Mouse (Mus musculus): ENCODE measurements around the gene Zfp423.

Gene Zfp423

DNA sequence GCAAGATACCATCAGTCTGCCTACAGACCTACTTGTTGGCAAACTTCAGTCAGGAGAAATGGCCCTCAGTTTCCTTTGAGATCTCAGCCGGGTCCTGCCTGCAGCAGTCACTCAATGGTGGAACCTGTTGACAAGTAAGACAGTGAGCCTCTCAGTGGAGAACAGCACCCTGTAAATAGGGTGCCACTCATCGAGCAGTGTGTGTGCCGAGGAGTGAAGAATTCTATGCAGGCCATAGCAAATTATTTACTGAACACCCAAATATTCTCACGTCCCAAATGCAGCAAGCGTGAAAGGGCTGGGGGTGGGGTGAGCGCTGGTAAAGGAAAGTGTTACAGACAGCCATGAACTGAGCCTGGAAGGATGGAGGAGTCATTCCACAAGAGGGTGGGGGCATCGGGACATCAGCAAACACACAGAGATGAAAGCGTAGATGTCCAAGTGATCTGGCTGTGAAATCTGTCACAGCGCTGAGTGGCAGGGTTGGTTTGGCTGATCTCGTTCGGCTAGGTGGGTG lies 323.1 kb downstream of the Zfp423 start:
- DNase-seq (ENCODE audit: inconsistent age in 2 of 2, low spot score in 1 of 2): no peak

DNA sequence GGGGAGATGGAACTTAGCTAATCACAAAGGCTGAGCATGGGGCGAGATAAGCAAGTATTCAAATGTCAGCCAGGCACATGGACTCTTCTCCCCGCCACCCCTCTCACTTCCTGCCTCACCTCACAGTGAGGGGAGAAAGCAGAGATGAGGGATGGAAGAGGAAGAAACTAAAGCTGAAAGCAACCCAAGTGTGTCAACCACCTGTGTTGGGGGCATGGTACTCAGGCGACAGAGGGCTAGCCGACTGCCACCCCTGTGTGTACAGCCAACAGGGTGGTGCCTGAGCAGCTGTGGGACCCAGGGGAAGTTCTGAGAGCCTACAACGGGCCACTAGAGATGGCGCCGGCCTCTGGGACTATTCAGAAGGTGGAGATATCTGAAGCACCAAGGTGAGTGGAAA lies 327.6 kb downstream of the Zfp423 start:
- no peak for DNase-seq (ENCODE audit: inconsistent age in 2 of 2, low spot score in 1 of 2)

- no peak for DNase-seq (ENCODE audit: inconsistent age in 2 of 2, low spot score in 1 of 2)
Measured at GRCm38 (mm10) chr8:87629656-87630055, 329.7 kb downstream of the Zfp423 start.

GRCm38 (mm10) chr8:87621181-87621580 lies 338.2 kb downstream of the Zfp423 start:
- no peak for DNase-seq (ENCODE audit: inconsistent age in 2 of 2, low spot score in 1 of 2)

- DNase-seq (ENCODE audit: inconsistent age in 2 of 2, low spot score in 1 of 2): no peak
Measured at GRCm38 (mm10) chr8:87620225-87620624, 339.2 kb downstream of the Zfp423 start.

DNA sequence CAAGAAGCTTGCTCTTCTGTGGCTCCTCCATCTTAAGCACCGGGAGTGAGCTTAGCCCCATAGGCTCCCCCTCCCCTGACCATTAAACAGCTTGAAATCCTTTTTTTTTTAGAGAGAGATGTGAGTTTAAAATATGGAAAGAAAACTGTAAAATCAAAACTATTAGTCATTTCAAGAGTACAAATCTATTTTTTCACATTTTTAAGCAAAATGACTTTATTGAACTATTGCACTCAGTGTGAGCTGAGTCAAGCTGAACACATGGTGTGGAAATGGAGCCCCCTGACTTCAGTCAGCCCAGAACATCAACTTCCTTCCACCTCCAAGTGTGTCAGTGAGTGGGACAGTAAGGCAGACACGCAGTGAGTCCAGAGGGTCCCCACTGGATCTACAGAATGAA lies 339.9 kb downstream of the Zfp423 start:
- DNase-seq (ENCODE audit: inconsistent age in 2 of 2, low spot score in 1 of 2): no peak

GRCm38 (mm10) chr8:87619118-87619517 lies 340.3 kb downstream of the Zfp423 start:
- peak; percentile 48 to 53 for DNase-seq (ENCODE audit: inconsistent age in 2 of 2, low spot score in 1 of 2)

- no peak for DNase-seq (ENCODE audit: inconsistent age in 2 of 2, low spot score in 1 of 2)
Measured at GRCm38 (mm10) chr8:87613701-87614100, 345.7 kb downstream of the Zfp423 start.
